Mouse (Mus musculus): Measurements from ENCODE around the gene Isoc2b. TPM values are rescaled to one million over a fixed set of nuclear protein-coding genes. Genes with fewer than 3 reads are reported as not detected.
A peak's percentile ranks its signal among the peaks of the same experiment; 100 is the strongest.
"Not testable (repeated sequence)": the region's sequence is repeated elsewhere in the genome, so short reads cannot be mapped to it uniquely, and the experiment has no call there.

Gene Isoc2b
- polyA plus RNA-seq, 1 experiment from 2014 or later: 3.2 TPM

GRCm38 (mm10) chr7:4864130-4864845 is 5.8 kb downstream of the Isoc2b start:
- 79% methylated on average over 5 of the region's 5 CpGs for WGBS
- Histone ChIP-seq H3K4me3 (no peak overlapping the region), H3K9ac (no peak overlapping the region), H3K27ac (replicated peaks) (no peak overlapping the region), H3K4me2 (no peak overlapping the region), H3K4me1 (replicated peaks) (peaks cover 12% of the 10 kb centered on the region), H3K36me3 (no peaks in the 10 kb centered on the region), H3K9me3 (no peaks in the 10 kb centered on the region), H3K27me3 (no peaks in the 10 kb centered on the region)
- no peak for ATAC-seq (ENCODE audit: low FRiP score, low read depth)

- peaks cover 12% of the 10 kb centered on the region for H3K4me1 ChIP-seq (replicated peaks)
- no peak overlapping the region for H3K4me3 ChIP-seq
- no peak for ATAC-seq (ENCODE audit: low FRiP score, low read depth)
- no peaks in the 10 kb centered on the region for H3K36me3 ChIP-seq
- H3K27ac ChIP-seq (replicated peaks): no peak overlapping the region
- H3K9me3 ChIP-seq: no peaks in the 10 kb centered on the region
- H3K4me2 ChIP-seq: no peak overlapping the region
- H3K27me3 ChIP-seq: no peaks in the 10 kb centered on the region
- H3K9ac ChIP-seq: no peak overlapping the region
- WGBS: 84% methylated on average over 7 of the region's 7 CpGs
Measured at GRCm38 (mm10) chr7:4863541-4864080, 6.4 kb downstream of the Isoc2b start.

GRCm38 (mm10) chr7:4863041-4863440 is 7.0 kb downstream of the Isoc2b start:
- no peak overlapping the region for H3K9ac ChIP-seq
- H3K36me3 ChIP-seq: no peaks in the 10 kb centered on the region
- no peaks in the 10 kb centered on the region for H3K27me3 ChIP-seq
- WGBS: 58% methylated on average over 1 of the region's 1 CpGs
- H3K4me2 ChIP-seq: no peak overlapping the region
- H3K4me1 ChIP-seq (replicated peaks): peaks cover 12% of the 10 kb centered on the region
- no peak overlapping the region for H3K27ac ChIP-seq (replicated peaks)
- H3K4me3 ChIP-seq: no peak overlapping the region
- no peak for ATAC-seq (ENCODE audit: low FRiP score, low read depth)
- no peaks in the 10 kb centered on the region for H3K9me3 ChIP-seq

GRCm38 (mm10) chr7:4860926-4861325 is 9.1 kb downstream of the Isoc2b start:
- not testable (repeated sequence) for H3K27me3 ChIP-seq; H3K36me3 ChIP-seq; ATAC-seq (ENCODE audit: low FRiP score, low read depth); H3K4me2 ChIP-seq; H3K4me1 ChIP-seq (replicated peaks); H3K27ac ChIP-seq (replicated peaks); H3K4me3 ChIP-seq; H3K9me3 ChIP-seq; H3K9ac ChIP-seq
- 70% methylated on average over 3 of the region's 3 CpGs for WGBS

- Histone ChIP-seq H3K27me3 (no peaks in the 10 kb centered on the region), H3K9ac (no peak overlapping the region), H3K36me3 (no peaks in the 10 kb centered on the region), H3K27ac (replicated peaks) (no peak overlapping the region), H3K4me2 (no peak overlapping the region), H3K9me3 (no peaks in the 10 kb centered on the region), H3K4me3 (no peak overlapping the region), H3K4me1 (replicated peaks) (no peaks in the 10 kb centered on the region)
- 72% methylated on average over 12 of the region's 12 CpGs for WGBS
- ATAC-seq (ENCODE audit: low FRiP score, low read depth): no peak
Measured at GRCm38 (mm10) chr7:4859418-4859978, 10.6 kb downstream of the Isoc2b start.

- no peak overlapping the region for H3K4me2 ChIP-seq
- H3K27ac ChIP-seq (replicated peaks): no peak overlapping the region
- no peak for ATAC-seq (ENCODE audit: low FRiP score, low read depth)
- no peaks in the 10 kb centered on the region for H3K4me1 ChIP-seq (replicated peaks)
- WGBS: 73% methylated on average over 7 of the region's 7 CpGs
- H3K9me3 ChIP-seq: no peaks in the 10 kb centered on the region
- H3K9ac ChIP-seq: no peak overlapping the region
- H3K4me3 ChIP-seq: no peak overlapping the region
- H3K36me3 ChIP-seq: no peaks in the 10 kb centered on the region
- H3K27me3 ChIP-seq: no peaks in the 10 kb centered on the region
Measured at GRCm38 (mm10) chr7:4857321-4857720, 12.7 kb downstream of the Isoc2b start.

GRCm38 (mm10) chr7:4856508-4856907 is 13.6 kb downstream of the Isoc2b start:
- 89% methylated on average over 9 of the region's 9 CpGs for WGBS
- H3K27me3 ChIP-seq: no peaks in the 10 kb centered on the region
- H3K9ac ChIP-seq: no peak overlapping the region
- H3K4me3 ChIP-seq: no peak overlapping the region
- no peak overlapping the region for H3K27ac ChIP-seq (replicated peaks)
- H3K4me1 ChIP-seq (replicated peaks): no peaks in the 10 kb centered on the region
- H3K9me3 ChIP-seq: no peaks in the 10 kb centered on the region
- no peak overlapping the region for H3K4me2 ChIP-seq
- no peak for ATAC-seq (ENCODE audit: low FRiP score, low read depth)
- no peaks in the 10 kb centered on the region for H3K36me3 ChIP-seq

- no peaks in the 10 kb centered on the region for H3K36me3 ChIP-seq
- H3K4me3 ChIP-seq: no peak overlapping the region
- no peak for ATAC-seq (ENCODE audit: low FRiP score, low read depth)
Measured at GRCm38 (mm10) chr7:4853613-4854012, 16.4 kb downstream of the Isoc2b start.

GRCm38 (mm10) chr7:4851315-4851688 is 18.8 kb downstream of the Isoc2b start:
- no peak for ATAC-seq (ENCODE audit: low FRiP score, low read depth)
- WGBS: 76% methylated on average over 8 of the region's 8 CpGs
- Histone ChIP-seq H3K4me2 (no peak overlapping the region), H3K4me3 (no peak overlapping the region), H3K27me3 (no peaks in the 10 kb centered on the region), H3K9me3 (no peaks in the 10 kb centered on the region), H3K36me3 (no peaks in the 10 kb centered on the region), H3K27ac (replicated peaks) (no peak overlapping the region), H3K4me1 (replicated peaks) (no peaks in the 10 kb centered on the region), H3K9ac (no peak overlapping the region)

More at GRCm38 (mm10) chr7:4853613-4854012, 16.4 kb downstream of the Isoc2b start:
- Histone ChIP-seq H3K9me3 (no peaks in the 10 kb centered on the region), H3K9ac (no peak overlapping the region), H3K27me3 (no peaks in the 10 kb centered on the region), H3K27ac (replicated peaks) (no peak overlapping the region), H3K4me1 (replicated peaks) (no peaks in the 10 kb centered on the region), H3K4me2 (no peak overlapping the region)
- 80% methylated on average over 3 of the region's 3 CpGs for WGBS

- Histone ChIP-seq H3K9me3 (no peaks in the 10 kb centered on the region), H3K4me1 (replicated peaks) (no peaks in the 10 kb centered on the region), H3K36me3 (no peaks in the 10 kb centered on the region), H3K4me2 (no peak overlapping the region), H3K4me3 (no peak overlapping the region), H3K27ac (replicated peaks) (no peak overlapping the region), H3K27me3 (no peaks in the 10 kb centered on the region), H3K9ac (no peak overlapping the region)
- WGBS: 77% methylated on average over 11 of the region's 11 CpGs
- ATAC-seq (ENCODE audit: low FRiP score, low read depth): no peak
Measured at GRCm38 (mm10) chr7:4850621-4851314, 19.3 kb downstream of the Isoc2b start.

- H3K4me1 ChIP-seq (replicated peaks): peaks cover 7% of the 10 kb centered on the region
- no peak overlapping the region for H3K4me2 ChIP-seq
- H3K9me3 ChIP-seq: no peaks in the 10 kb centered on the region
- H3K4me3 ChIP-seq: no peak overlapping the region
- H3K27ac ChIP-seq (replicated peaks): no peak overlapping the region
- no peak for ATAC-seq (ENCODE audit: low FRiP score, low read depth)
- H3K27me3 ChIP-seq: no peaks in the 10 kb centered on the region
- no peaks in the 10 kb centered on the region for H3K36me3 ChIP-seq
- 61% methylated on average over 9 of the region's 9 CpGs for WGBS
- no peak overlapping the region for H3K9ac ChIP-seq
Measured at GRCm38 (mm10) chr7:4849372-4849771, 20.7 kb downstream of the Isoc2b start.

GRCm38 (mm10) chr7:4844917-4845309 is 25.1 kb downstream of the Isoc2b start:
- Histone ChIP-seq H3K9ac (peak overlapping the region; percentile 77), H3K36me3 (no peaks in the 10 kb centered on the region), H3K27ac (replicated peaks) (peak overlapping the region; percentile 92), H3K4me3 (peak overlapping the region; percentile 77), H3K9me3 (no peaks in the 10 kb centered on the region), H3K4me1 (replicated peaks) (peaks cover 38% of the 10 kb centered on the region), H3K27me3 (no peaks in the 10 kb centered on the region), H3K4me2 (peak overlapping the region; percentile 90)
- ATAC-seq (ENCODE audit: low FRiP score, low read depth): peak; percentile 88
- 0% methylated on average over 13 of the region's 13 CpGs for WGBS
